Mouse (Mus musculus) MEL (cell line): ENCODE data around the gene Wnt10b. TPM values are rescaled to one million over a fixed set of nuclear protein-coding genes. Genes with fewer than 3 reads are reported as not detected.

Source experiments
- DNase-seq: peaks from one replicate; pipeline ENCODE4 v3.0.0; 2011; ENCODE audit warnings: low read depth, low spot score
- H3K27ac ChIP-seq: 2 replicates; pipeline ENCODE4 v1.5.1; 2012; ENCODE audit warnings: low read depth, mild to moderate bottlenecking, control low read depth, low read length, moderate library complexity; ENCODE audit not compliant: control insufficient read depth
- H3K27me3 ChIP-seq, 2 experiments: fragments of 150-350 bp in 1 of 2; sonication (generic) in 1 of 2; 2 replicates each; pipeline ENCODE4 v1.6.1; 2012; ENCODE audit warnings: low read length in 2 of 2, mild to moderate bottlenecking in 2 of 2, improper control_type of control experiment in 1 of 2, moderate library complexity in 1 of 2; ENCODE audit not compliant: insufficient read depth in 2 of 2, control insufficient read depth in 1 of 2
- H3K36me3 ChIP-seq, 2 experiments: 2 replicates each; pipeline ENCODE4 v1.6.1; 2012 to 2014; ENCODE audit warnings: low read length in 2 of 2, improper control_type of control experiment in 1 of 2, inconsistent platforms in 1 of 2, mild to moderate bottlenecking in 1 of 2; ENCODE audit not compliant: insufficient read depth in 2 of 2, control insufficient read depth in 1 of 2
- H3K4me1 ChIP-seq, 2 experiments: fragments of 150-350 bp in 1 of 2; sonication (generic) in 1 of 2; 2 replicates each; pipeline ENCODE4 v1.6.1; 2012; ENCODE audit warnings: low read length in 2 of 2, improper control_type of control experiment in 1 of 2, mild to moderate bottlenecking in 1 of 2; ENCODE audit not compliant: insufficient read depth in 2 of 2, control insufficient read depth in 1 of 2
- H3K4me3 ChIP-seq, 2 experiments: fragments of 150-350 bp in 1 of 2; sonication (generic) in 1 of 2; 2 replicates each; pipeline ENCODE4 v1.5.1; 2012; ENCODE audit warnings: low read depth in 2 of 2, low read length in 2 of 2, mild to moderate bottlenecking in 2 of 2, moderate library complexity in 2 of 2, control low read depth in 1 of 2, improper control_type of control experiment in 1 of 2; ENCODE audit not compliant: control insufficient read depth in 1 of 2, insufficient read depth in 1 of 2
- H3K79me2 ChIP-seq: 2 replicates; pipeline ENCODE4 v1.6.1; 2012; ENCODE audit warnings: mild to moderate bottlenecking, low read length, moderate library complexity; ENCODE audit not compliant: control insufficient read depth, poor library complexity, insufficient read depth
- H3K9ac ChIP-seq: 2 replicates; pipeline ENCODE4 v1.6.1; 2012; ENCODE audit warnings: low read depth, mild to moderate bottlenecking, control low read depth, low read length, moderate library complexity; ENCODE audit not compliant: control insufficient read depth, poor library complexity, severe bottlenecking
- H3K9me3 ChIP-seq: fragments of 150-350 bp; sonication (generic); replicated peaks from 2 replicates; pipeline ENCODE4 v1.6.1; 2012; ENCODE audit warnings: mild to moderate bottlenecking, low read length, improper control_type of control experiment, moderate library complexity; ENCODE audit not compliant: insufficient read depth
- BHLHE40 ChIP-seq: IDR thresholded peaks from 2 replicates; pipeline ENCODE4 v1.6.1; 2012; ENCODE audit warnings: low read depth, mild to moderate bottlenecking, inconsistent platforms, low read length, improper control_type of control experiment, borderline replicate concordance
- CHD2 ChIP-seq: IDR thresholded peaks from 2 replicates; pipeline ENCODE4 v1.6.1; 2011; ENCODE audit warnings: low read length, improper control_type of control experiment
- CTCF ChIP-seq, 3 experiments: IDR thresholded peaks in 2 of 3; conservative IDR thresholded peaks in 1 of 3; 2 replicates each; pipeline ENCODE4 v1.5.1; 2011 to 2012; ENCODE audit warnings: low read length in 3 of 3, low read depth in 2 of 3, mild to moderate bottlenecking in 2 of 3, improper control_type of control experiment in 1 of 3, inconsistent platforms in 1 of 3, mixed read lengths in 1 of 3, moderate library complexity in 1 of 3; ENCODE audit not compliant: control insufficient read depth in 1 of 3, insufficient read depth in 1 of 3, poor library complexity in 1 of 3, severe bottlenecking in 1 of 3
- ETS1 ChIP-seq: IDR thresholded peaks from 2 replicates; pipeline ENCODE4 v1.6.1; 2012; ENCODE audit warnings: low read depth, mild to moderate bottlenecking, inconsistent platforms, low read length, improper control_type of control experiment, moderate library complexity
- HCFC1 ChIP-seq: IDR thresholded peaks from 2 replicates; pipeline ENCODE4 v1.6.1; 2012; ENCODE audit warnings: low read depth, mild to moderate bottlenecking, inconsistent platforms, low read length, improper control_type of control experiment, moderate library complexity
- JUND ChIP-seq: IDR thresholded peaks from 2 replicates; pipeline ENCODE4 v1.6.1; 2011; ENCODE audit warnings: low read depth, mild to moderate bottlenecking, improper control_type of control experiment, low read length
- MAFK ChIP-seq: IDR thresholded peaks from 2 replicates; pipeline ENCODE4 v1.6.1; 2011; ENCODE audit warnings: low read depth, mild to moderate bottlenecking, low read length, improper control_type of control experiment, borderline replicate concordance
- MAX ChIP-seq: IDR thresholded peaks from 2 replicates; pipeline ENCODE4 v1.6.1; 2011; ENCODE audit warnings: low read length, improper control_type of control experiment
- MAZ ChIP-seq: IDR thresholded peaks from 2 replicates; pipeline ENCODE4 v1.6.1; 2012; ENCODE audit warnings: low read depth, mild to moderate bottlenecking, inconsistent platforms, low read length, improper control_type of control experiment
- MEF2A ChIP-seq: IDR thresholded peaks from 2 replicates; pipeline ENCODE4 v1.6.1; 2014; ENCODE audit warnings: low read depth, mild to moderate bottlenecking, inconsistent platforms, low read length, improper control_type of control experiment; ENCODE audit not compliant: poor library complexity, insufficient replicate concordance, severe bottlenecking; ENCODE audit errors: extremely low read depth
- MXI1 ChIP-seq: IDR thresholded peaks from 2 replicates; pipeline ENCODE4 v1.6.1; 2011; ENCODE audit warnings: mild to moderate bottlenecking, low read depth, low read length, improper control_type of control experiment
- MYB ChIP-seq: IDR thresholded peaks from 2 replicates; pipeline ENCODE4 v1.6.1; 2011; ENCODE audit warnings: mild to moderate bottlenecking, low read depth, low read length, improper control_type of control experiment
- MYC ChIP-seq: IDR thresholded peaks from 2 replicates; pipeline ENCODE4 v1.6.1; 2011; ENCODE audit warnings: low read depth, mild to moderate bottlenecking, low read length, improper control_type of control experiment, moderate library complexity
- NRF1 ChIP-seq: IDR thresholded peaks from 2 replicates; pipeline ENCODE4 v1.6.1; 2014; ENCODE audit warnings: low read depth, mild to moderate bottlenecking, inconsistent platforms, low read length, improper control_type of control experiment, moderate library complexity; ENCODE audit not compliant: poor library complexity, insufficient read depth, severe bottlenecking
- POLR2A ChIP-seq, 2 experiments: IDR thresholded peaks; 2 replicates each; pipeline ENCODE4 v1.6.1; 2011 to 2012; ENCODE audit warnings: low read length in 2 of 2, mild to moderate bottlenecking in 2 of 2, control low read depth in 1 of 2, improper control_type of control experiment in 1 of 2, low read depth in 1 of 2, moderate library complexity in 1 of 2; ENCODE audit not compliant: control insufficient read depth in 1 of 2, insufficient read depth in 1 of 2, poor library complexity in 1 of 2
- RAD21 ChIP-seq: IDR thresholded peaks from 2 replicates; pipeline ENCODE4 v1.6.1; 2011; ENCODE audit warnings: mild to moderate bottlenecking, low read depth, low read length, improper control_type of control experiment
- RCOR1 ChIP-seq: IDR thresholded peaks from 2 replicates; pipeline ENCODE4 v1.6.1; 2012; ENCODE audit warnings: low read depth, mild to moderate bottlenecking, inconsistent platforms, low read length, improper control_type of control experiment
- TBP ChIP-seq: IDR thresholded peaks from 2 replicates; pipeline ENCODE4 v1.8.0; 2011; ENCODE audit warnings: low read depth, low read length, improper control_type of control experiment
- USF2 ChIP-seq, 2 experiments: IDR thresholded peaks; 2 replicates each; pipeline ENCODE4 v1.6.1; 2011 to 2012; ENCODE audit warnings: improper control_type of control experiment in 2 of 2, low read length in 2 of 2, borderline replicate concordance in 1 of 2, inconsistent platforms in 1 of 2, low read depth in 1 of 2, mild to moderate bottlenecking in 1 of 2; ENCODE audit not compliant: insufficient read depth in 1 of 2
- ZKSCAN1 ChIP-seq: IDR thresholded peaks from 2 replicates; pipeline ENCODE4 v1.6.1; 2012; ENCODE audit warnings: low read depth, mild to moderate bottlenecking, inconsistent platforms, low read length, improper control_type of control experiment, moderate library complexity
- polyA plus RNA-seq, 2 experiments: library from polyadenylated mRNA; stranded (reverse) in 1 of 2; unstranded in 1 of 2; fragments of >175 nt in 1 of 2; fragments of >200 nt in 1 of 2; gene quantifications; 2 replicates each; pipeline versions ENCODE4 v1.2.1 to v1.2.4; 2012; ENCODE audit warnings: low replicate concordance in 2 of 2, low read depth in 1 of 2; ENCODE audit not compliant: insufficient read length in 2 of 2, insufficient read depth in 1 of 2, missing spikeins in 1 of 2
- total RNA-seq: library from RNA; depleted of rRNA; stranded (reverse); fragments of 300-350 nt; gene quantifications from 2 replicates; pipeline ENCODE4 v1.2.3, GENCODE M21; 2012

Wnt10b gene
- total and polyA plus RNA-seq, 3 experiments, result 0.14 to 0.23 TPM; not detected in 1

- Histone ChIP-seq H3K4me1 (no peaks in the 10 kb centered on the region; a peak in 1 of 4 replicates), H3K36me3 (peaks cover 0 to 4% of the 10 kb centered on the region in 2 experiments; a peak in 2 of 4 replicates), H3K4me3 (no peak overlapping the region), H3K9me3 (no peaks in the 10 kb centered on the region), H3K9ac (no peak overlapping the region), H3K27me3 (no peaks in the 10 kb centered on the region), H3K79me2 (no peaks in the 10 kb centered on the region), H3K27ac (no peak overlapping the region)
- DNase-seq, result no peak
- TF ChIP-seq ZKSCAN1, result no peak
- TF ChIP-seq MEF2A, result no peak
- no peak for TF ChIP-seq CHD2
- no peak for TF ChIP-seq MAFK
- TF ChIP-seq ETS1, result no peak
- no peak for TF ChIP-seq RAD21
- TF ChIP-seq TBP, result no peak
- no peak for TF ChIP-seq POLR2A (IDR thresholded peaks at IDR 0.05; ENCODE audit: control insufficient read depth in 1 of 2, insufficient read depth in 1 of 2, low read depth in 1 of 2, low read length in 2 of 2, poor library complexity in 1 of 2)
- TF ChIP-seq NRF1, result no peak
- no peak for TF ChIP-seq RCOR1
Measured at GRCm38 (mm10) chr15:98778191-98778770, 331 bp upstream of the Wnt10b start.

- H3K36me3 ChIP-seq, result peaks cover 0 to 5% of the 10 kb centered on the region in 2 experiments; a peak in 2 of 4 replicates
- H3K9ac ChIP-seq, result no peak overlapping the region
- DNase-seq, result no peak
- H3K27ac ChIP-seq, result no peak overlapping the region
- TF ChIP-seq NRF1 (no peak), MYB (no peak), MEF2A (no peak), MXI1 (no peak), MAFK (no peak), USF2 (IDR thresholded peaks at IDR 0.05; ENCODE audit: borderline replicate concordance in 1 of 2, insufficient read depth in 1 of 2, low read depth in 1 of 2, low read length in 2 of 2) (no peak), RCOR1 (no peak), MAZ (no peak), BHLHE40 (no peak), HCFC1 (no peak), ETS1 (no peak), JUND (no peak), CHD2 (no peak), MAX (no peak), MYC (no peak), CTCF (IDR thresholded peaks at IDR 0.05 in 2 of 3, conservative IDR thresholded peaks at IDR 0.05 in 1 of 3; ENCODE audit: control insufficient read depth in 1 of 3, insufficient read depth in 1 of 3, low read depth in 2 of 3, low read length in 3 of 3, poor library complexity in 1 of 3, severe bottlenecking in 1 of 3) (no peak)
- H3K4me1 ChIP-seq, result no peaks in the 10 kb centered on the region; a peak in 1 of 4 replicates
- no peaks in the 10 kb centered on the region for H3K27me3 ChIP-seq
- no peaks in the 10 kb centered on the region; the same call in 1 of the 2 replicates for H3K79me2 ChIP-seq
- no peak overlapping the region for H3K4me3 ChIP-seq
- no peaks in the 10 kb centered on the region for H3K9me3 ChIP-seq
Measured at GRCm38 (mm10) chr15:98777005-98777616, 839 bp downstream of the Wnt10b start.
